Mouse (Mus musculus): ENCODE measurements around the gene Gpr152. TPM values are rescaled to one million over a fixed set of nuclear protein-coding genes. Genes with fewer than 3 reads are reported as not detected.
A peak's percentile ranks its signal among the peaks of the same experiment; 100 is the strongest.

The Gpr152 gene
- polyA plus RNA-seq, 1 experiment from 2014 or later, result not detected

DNA sequence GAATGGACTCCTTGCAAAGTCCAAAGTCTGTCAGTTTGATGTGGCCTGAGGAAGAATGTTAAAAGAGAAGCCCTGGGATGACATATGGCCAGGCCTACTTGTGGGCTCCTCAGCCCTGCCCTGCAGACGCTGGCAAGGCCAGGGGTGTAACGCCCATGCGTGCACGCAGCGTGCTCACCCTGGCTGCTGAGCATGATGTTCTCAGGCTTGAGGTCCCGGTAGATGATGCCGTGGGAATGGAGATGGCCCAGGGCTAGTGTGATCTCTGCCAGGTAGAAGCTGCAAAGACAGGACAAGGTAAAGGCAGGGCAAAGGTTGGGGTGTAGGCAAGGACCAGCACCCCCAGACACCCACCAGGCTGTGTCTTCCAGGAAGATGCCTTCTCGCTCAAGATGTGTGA lies 19.5 kb downstream of the Gpr152 start:
- no peaks in the 10 kb centered on the region for H3K9me3 ChIP-seq (replicated peaks)
- no peak for ATAC-seq (ENCODE audit: insufficient read depth)
- H3K27ac ChIP-seq (replicated peaks), result no peak overlapping the region
- peaks cover 63% of the 10 kb centered on the region for H3K36me3 ChIP-seq (replicated peaks)
- no peaks in the 10 kb centered on the region for H3K27me3 ChIP-seq
- no peak overlapping the region for H3K4me2 ChIP-seq
- WGBS (ENCODE audit: insufficient replicate concordance), result 91% methylated on average over 8 of the region's 8 CpGs
- no peak overlapping the region for H3K4me3 ChIP-seq (replicated peaks)
- peaks cover 46% of the 10 kb centered on the region for H3K4me1 ChIP-seq (replicated peaks)
- no peak overlapping the region for H3K9ac ChIP-seq

DNA sequence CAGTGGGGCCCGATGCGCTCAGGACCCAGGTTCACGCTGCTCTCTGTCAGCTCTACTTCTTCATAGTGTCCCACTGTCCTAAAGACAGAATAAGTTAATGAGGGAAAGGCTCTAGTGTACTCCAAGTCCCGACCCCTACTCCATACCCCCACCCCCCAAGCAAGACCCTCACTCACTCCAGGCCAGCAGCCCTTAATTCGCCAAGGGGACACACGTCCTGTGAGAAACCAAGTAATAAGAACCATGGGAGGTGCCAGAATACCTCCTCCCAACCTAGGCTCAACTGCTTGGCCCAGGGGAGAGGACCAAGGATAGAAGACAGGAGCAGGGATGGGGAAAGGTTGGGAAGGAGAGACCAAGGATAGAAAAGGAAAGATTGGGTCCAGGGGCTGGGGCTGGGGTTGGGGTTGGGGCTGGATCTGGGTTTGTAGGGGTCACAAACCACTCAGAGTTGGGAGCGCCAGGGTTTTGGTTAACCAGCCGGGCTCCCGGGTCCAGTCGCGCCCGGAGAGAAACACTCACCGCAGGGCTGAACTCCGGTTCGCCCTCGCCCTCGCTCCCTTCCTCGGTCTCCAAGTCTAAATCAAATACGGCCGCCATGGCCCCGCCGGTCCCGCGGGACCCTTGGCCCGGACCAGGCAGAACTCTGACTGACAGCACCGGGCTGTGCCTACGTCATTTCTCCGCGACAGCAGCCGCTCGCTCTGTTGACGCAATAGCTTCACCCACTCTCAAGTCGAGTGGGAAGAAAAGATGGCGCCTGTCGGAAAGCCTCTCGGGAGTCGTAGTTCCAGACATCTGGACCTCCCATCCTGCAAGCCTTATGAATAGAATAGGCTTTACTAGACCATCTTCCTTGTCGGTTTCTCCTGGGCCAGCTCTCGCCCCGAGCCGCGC lies 23.3 kb downstream of the Gpr152 start, which contains the start of gene Rps6kb2:
Rps6kb2 (minus strand) TSS at position 709 of the 897 bp plus-strand sequence.
- peaks cover 51% of the 10 kb centered on the region for H3K4me1 ChIP-seq (replicated peaks)
- WGBS (ENCODE audit: insufficient replicate concordance), result 6% methylated on average over 42 of the region's 42 CpGs
- peak within 1 kb of the TSS; percentile 74 for H3K27ac ChIP-seq (replicated peaks)

DNA sequence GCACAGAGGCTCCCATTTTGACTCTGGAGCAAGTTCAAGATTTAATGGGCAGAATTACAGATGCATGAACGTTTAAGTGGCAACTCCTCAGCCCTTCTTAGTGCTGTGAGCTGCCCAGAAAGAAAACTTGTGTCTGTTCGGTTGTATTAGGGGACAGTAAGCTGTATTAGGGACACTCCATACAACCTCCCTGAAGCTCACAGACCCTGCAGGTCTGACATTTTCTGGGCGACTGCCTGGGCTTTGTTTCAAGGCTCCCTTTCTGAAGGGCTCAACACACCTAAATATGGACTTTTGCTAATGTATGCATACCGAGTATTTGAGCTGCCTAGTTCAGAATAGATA lies 23.9 kb downstream of the Gpr152 start:
- peaks cover 54% of the 10 kb centered on the region for H3K4me1 ChIP-seq (replicated peaks)
- H3K36me3 ChIP-seq (replicated peaks), result peaks cover 31% of the 10 kb centered on the region
- no peaks in the 10 kb centered on the region for H3K27me3 ChIP-seq
- peak overlapping the region; percentile 74 for H3K9ac ChIP-seq
- WGBS (ENCODE audit: insufficient replicate concordance), result 30% methylated on average over 4 of the region's 4 CpGs
- H3K27ac ChIP-seq (replicated peaks), result peak overlapping the region; percentile 74
- peak overlapping the region; percentile 83 for H3K4me2 ChIP-seq
- no peaks in the 10 kb centered on the region for H3K9me3 ChIP-seq (replicated peaks)
- 0 out of 2 replicates have a peak, but pooled peaks have one; percentile 8 for ATAC-seq (ENCODE audit: insufficient read depth)
- peak overlapping the region; percentile 76 for H3K4me3 ChIP-seq (replicated peaks)

More for the DNA sequence above, 23.3 kb downstream of the Gpr152 start, which contains the start of gene Rps6kb2:
- peak within 1 kb of the TSS; percentile 74 for H3K9ac ChIP-seq
- peak; percentile 77 for ATAC-seq (ENCODE audit: insufficient read depth)
- H3K9me3 ChIP-seq (replicated peaks), result no peaks in the 10 kb centered on the region
- no peaks in the 10 kb centered on the region for H3K27me3 ChIP-seq
- peak within 1 kb of the TSS; percentile 76 for H3K4me3 ChIP-seq (replicated peaks)
- H3K4me2 ChIP-seq, result peak within 1 kb of the TSS; percentile 83
- H3K36me3 ChIP-seq (replicated peaks), result peaks cover 37% of the 10 kb centered on the region

DNA sequence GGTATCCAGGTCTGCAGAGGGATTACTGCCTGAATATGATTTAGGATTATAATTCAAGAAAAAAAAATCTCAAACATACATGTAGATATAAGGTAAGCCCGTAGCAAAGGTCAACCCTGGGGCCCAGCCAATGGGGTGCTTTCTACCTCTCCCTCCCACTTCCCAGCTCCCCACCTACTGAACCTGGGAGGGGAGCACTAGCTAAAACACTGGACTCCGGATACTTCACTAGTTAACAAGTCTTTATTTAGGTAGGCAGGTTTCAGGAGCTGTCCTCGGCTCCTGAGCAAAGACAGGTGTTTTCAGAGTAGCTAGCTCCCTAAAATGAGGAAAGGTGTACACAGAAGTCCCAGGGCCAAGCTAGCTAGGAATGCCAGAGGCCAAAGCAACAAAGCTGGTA lies 24.5 kb downstream of the Gpr152 start:
- H3K4me1 ChIP-seq (replicated peaks), result peaks cover 60% of the 10 kb centered on the region
- ATAC-seq (ENCODE audit: insufficient read depth), result no peak
- no peaks in the 10 kb centered on the region for H3K27me3 ChIP-seq
- peaks cover 25% of the 10 kb centered on the region for H3K36me3 ChIP-seq (replicated peaks)
- no peak overlapping the region; the same call in 1 of the 2 replicates for H3K4me2 ChIP-seq
- 72% methylated on average over 3 of the region's 3 CpGs for WGBS (ENCODE audit: insufficient replicate concordance)
- H3K4me3 ChIP-seq (replicated peaks), result no peak overlapping the region
- H3K27ac ChIP-seq (replicated peaks), result peak overlapping the region; percentile 74
- H3K9ac ChIP-seq, result no peak overlapping the region
- no peaks in the 10 kb centered on the region for H3K9me3 ChIP-seq (replicated peaks)

DNA sequence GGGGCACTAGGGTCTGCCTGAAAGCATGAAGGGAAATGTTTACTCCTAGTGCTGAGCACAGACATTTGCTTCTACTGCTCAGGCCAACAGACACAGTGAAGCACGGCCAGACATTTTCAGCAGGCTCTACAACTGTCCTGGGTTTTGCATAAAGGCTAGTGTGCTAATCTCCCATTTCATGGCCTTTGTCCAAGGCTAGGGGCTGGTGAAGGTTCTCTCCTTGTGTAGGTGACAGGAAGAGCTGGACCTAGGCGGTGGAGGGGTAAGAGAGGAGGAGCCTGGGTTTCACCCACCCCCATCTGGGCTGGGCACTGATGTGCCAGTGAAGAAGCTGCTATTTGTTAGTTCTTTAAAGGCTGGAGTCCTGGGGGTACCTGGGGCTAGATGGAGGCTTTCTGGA lies 25.1 kb downstream of the Gpr152 start:
- Histone ChIP-seq H3K9ac (no peak overlapping the region), H3K27ac (replicated peaks) (peak overlapping the region; percentile 74), H3K36me3 (replicated peaks) (peaks cover 19% of the 10 kb centered on the region), H3K27me3 (no peaks in the 10 kb centered on the region), H3K4me2 (no peak overlapping the region), H3K4me3 (replicated peaks) (no peak overlapping the region), H3K9me3 (replicated peaks) (no peaks in the 10 kb centered on the region), H3K4me1 (replicated peaks) (peaks cover 64% of the 10 kb centered on the region)
- 56% methylated on average over 2 of the region's 2 CpGs for WGBS (ENCODE audit: insufficient replicate concordance)
- ATAC-seq (ENCODE audit: insufficient read depth), result no peak

DNA sequence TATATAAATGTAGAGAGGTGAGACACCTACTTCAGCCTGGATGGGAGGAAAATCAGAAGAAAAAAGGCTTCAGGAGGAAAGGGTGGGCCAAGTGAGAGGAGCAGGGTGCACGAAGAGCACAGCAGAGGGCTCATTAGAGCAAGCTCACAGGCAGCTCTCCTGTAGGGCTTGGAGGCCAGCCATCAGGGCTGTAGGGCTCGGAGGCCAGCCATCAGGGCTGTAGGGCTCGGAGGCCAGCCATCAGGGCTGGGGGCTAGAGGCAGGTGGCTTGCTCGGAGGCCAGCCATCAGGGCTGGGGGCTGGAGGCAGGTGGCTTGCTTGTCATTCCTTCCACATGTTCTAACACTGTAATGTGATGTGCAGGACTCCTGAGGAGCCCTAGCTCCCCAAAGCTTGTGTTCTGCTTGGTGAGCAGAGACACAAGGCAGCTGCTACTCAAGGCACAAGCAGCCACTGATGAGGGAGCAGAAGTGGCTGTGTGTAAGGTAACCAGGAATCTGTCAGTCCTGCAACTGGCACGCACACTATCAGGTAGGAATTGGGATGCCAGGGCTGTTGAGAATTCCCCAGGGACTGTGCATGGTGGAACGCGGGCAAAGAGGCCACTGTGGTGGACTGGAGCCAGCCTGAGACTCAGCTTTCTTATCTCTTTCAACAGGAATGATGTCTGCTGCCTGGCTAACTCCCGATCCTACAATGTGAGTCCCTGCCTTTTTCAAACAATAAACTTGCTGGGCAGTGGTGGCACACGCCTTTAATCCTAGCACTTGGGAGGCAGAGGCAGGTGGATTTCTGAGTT lies 27.3 kb downstream of the Gpr152 start:
- Histone ChIP-seq H3K27me3 (peaks cover 3% of the 10 kb centered on the region; the same call in 1 of the 2 replicates), H3K4me2 (no peak overlapping the region), H3K9me3 (replicated peaks) (no peaks in the 10 kb centered on the region), H3K36me3 (replicated peaks) (0 out of 2 replicates have a peak, but pooled peaks cover under 1% of the 10 kb centered on the region), H3K9ac (no peak overlapping the region), H3K4me3 (replicated peaks) (no peak overlapping the region), H3K27ac (replicated peaks) (no peak overlapping the region), H3K4me1 (replicated peaks) (peaks cover 74% of the 10 kb centered on the region)
- 63% methylated on average over 9 of the region's 9 CpGs for WGBS (ENCODE audit: insufficient replicate concordance)
- ATAC-seq (ENCODE audit: insufficient read depth), result no peak

DNA sequence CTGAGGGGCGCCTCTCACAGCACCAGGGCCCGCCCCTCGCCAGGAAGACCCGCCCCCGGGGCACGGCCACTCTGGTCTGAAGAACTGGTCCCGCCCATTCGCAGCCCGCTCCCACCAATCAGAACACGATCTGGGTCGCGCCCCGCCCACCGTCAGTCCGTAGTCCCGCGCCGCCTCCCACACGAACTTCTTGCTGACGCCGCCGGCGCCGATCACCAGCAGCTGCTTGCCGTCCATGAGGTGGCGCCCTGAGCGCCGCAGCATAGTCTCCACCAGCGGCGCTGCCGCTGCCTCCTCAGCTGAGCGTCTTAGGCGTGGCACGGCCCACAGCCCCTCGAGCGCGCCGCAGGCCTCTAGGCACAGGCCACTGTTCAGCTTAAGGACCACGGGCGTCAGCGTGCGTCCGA lies 29.8 kb downstream of the Gpr152 start:
- H3K4me1 ChIP-seq (replicated peaks), result peaks cover 57% of the 10 kb centered on the region
- WGBS (ENCODE audit: insufficient replicate concordance), result under 1% methylated on average over 43 of the region's 43 CpGs
- H3K27ac ChIP-seq (replicated peaks), result peak overlapping the region; percentile 70
- H3K9ac ChIP-seq, result peak overlapping the region; percentile 71
- H3K4me2 ChIP-seq, result peak overlapping the region; percentile 89
- peak overlapping the region; percentile 58 for H3K4me3 ChIP-seq (replicated peaks)
- H3K9me3 ChIP-seq (replicated peaks), result no peaks in the 10 kb centered on the region
- no peaks in the 10 kb centered on the region for H3K36me3 ChIP-seq (replicated peaks)
- H3K27me3 ChIP-seq, result peaks cover 6% of the 10 kb centered on the region
- ATAC-seq (ENCODE audit: insufficient read depth), result peak; percentile 92

DNA sequence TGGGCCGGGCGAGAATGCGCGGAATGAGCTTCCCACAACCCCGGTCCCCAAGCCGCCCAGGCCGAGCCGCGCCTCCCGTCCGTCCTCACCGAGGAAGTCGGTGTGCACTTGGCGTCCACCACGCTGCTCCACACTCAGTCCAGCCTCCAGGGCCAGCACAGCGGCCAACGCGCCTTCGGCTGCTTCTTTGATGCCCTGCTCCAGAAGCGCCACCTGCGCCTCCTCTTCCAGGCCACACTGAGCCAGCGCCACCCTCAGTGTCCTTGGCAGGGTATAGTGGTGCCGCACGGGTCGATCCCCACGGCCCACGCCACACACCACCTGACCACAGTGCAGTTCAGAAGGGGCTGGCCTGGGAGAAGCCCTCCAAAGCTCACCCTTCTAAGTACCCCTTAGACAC lies 30.2 kb downstream of the Gpr152 start:
- ATAC-seq (ENCODE audit: insufficient read depth), result no peak; the same call in 1 of the 2 replicates
- Histone ChIP-seq H3K27ac (replicated peaks) (peak overlapping the region; percentile 70), H3K4me1 (replicated peaks) (peaks cover 54% of the 10 kb centered on the region), H3K36me3 (replicated peaks) (no peaks in the 10 kb centered on the region), H3K9me3 (replicated peaks) (no peaks in the 10 kb centered on the region), H3K9ac (peak overlapping the region; percentile 71), H3K27me3 (peaks cover 7% of the 10 kb centered on the region), H3K4me2 (peak overlapping the region; percentile 89), H3K4me3 (replicated peaks) (peak overlapping the region; percentile 58)
- WGBS (ENCODE audit: insufficient replicate concordance), result 14% methylated on average over 27 of the region's 27 CpGs

DNA sequence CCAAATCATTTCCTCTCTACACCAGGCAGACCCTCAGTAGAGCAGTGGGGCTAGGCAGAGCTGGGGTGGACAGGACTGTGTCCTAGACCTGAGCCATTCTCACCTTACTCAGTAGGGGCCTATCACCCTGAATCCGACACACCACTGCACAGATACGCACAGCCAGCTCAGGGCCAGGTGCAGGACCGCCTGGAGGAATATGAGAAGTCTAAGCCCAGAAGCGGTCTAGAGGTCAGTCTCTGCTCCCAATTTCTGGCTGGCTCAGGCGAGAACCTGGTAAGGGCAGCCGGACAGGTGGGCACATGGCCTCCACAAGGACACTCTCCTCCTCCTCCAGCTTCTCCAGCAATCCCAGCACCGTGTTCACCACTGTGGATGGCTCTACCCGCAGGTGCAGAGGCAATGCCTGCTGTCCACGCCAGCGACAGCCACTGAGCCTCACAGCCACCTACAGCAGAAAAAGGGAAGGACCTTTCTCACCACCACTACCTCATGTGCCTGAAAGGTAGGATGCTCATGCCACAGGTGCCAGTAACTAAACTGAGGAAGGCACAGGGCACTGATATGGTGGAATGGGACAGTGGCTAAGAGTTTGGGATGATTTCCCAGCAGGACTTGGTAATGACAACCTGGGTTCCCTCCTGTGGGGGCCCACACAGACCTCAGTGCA lies 31.3 kb downstream of the Gpr152 start:
- no peak overlapping the region for H3K4me2 ChIP-seq
- H3K4me3 ChIP-seq (replicated peaks), result no peak overlapping the region
- peaks cover 54% of the 10 kb centered on the region for H3K4me1 ChIP-seq (replicated peaks)
- H3K27me3 ChIP-seq, result peaks cover 15% of the 10 kb centered on the region
- no peaks in the 10 kb centered on the region for H3K36me3 ChIP-seq (replicated peaks)
- no peaks in the 10 kb centered on the region for H3K9me3 ChIP-seq (replicated peaks)
- ATAC-seq (ENCODE audit: insufficient read depth), result no peak
- H3K9ac ChIP-seq, result no peak overlapping the region
- 71% methylated on average over 10 of the region's 10 CpGs for WGBS (ENCODE audit: insufficient replicate concordance)
- H3K27ac ChIP-seq (replicated peaks), result no peak overlapping the region

DNA sequence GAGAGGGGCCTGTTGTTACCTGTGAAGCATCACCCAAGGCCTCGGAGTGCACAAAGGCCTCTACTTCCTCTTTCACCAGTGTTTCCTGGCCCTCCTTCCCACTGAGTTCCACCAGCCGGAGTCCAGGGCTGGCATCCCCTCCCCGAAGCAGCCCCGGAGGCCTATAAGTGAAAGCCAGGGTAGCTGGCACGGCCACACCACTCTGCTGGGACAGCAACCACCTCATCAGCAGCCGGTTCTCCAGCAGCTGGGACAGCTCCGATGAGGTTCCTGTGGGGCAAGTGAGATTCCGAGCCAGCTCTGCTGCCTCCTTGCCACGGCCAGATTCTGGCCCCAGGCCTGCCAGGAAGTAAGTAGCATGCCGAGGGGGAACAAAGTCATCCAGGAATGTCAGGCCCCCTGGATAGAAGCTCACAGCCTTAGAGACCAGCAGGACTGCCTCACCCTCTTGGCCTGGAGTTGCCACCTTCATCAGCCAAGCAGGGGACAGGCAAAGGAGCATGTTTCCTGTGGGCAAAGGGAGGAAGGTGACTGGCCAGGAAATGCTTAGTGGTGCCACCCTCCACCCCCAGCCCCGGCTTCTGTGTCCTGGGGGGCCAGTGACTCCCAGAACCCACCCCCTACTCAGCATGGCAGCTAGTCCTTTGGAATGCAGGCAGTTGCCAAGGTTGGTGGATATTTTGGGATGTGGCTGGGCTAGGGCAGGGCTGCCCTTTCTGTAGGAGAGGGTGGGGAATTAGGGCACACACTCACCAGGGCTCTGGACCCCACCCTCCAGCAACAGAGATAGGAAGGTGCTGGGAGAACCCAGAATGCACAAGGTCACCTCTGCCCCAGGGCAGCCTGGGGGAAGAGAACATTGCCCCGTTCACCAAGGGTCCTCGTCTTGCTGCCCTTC lies 32.1 kb downstream of the Gpr152 start:
- no peak for ATAC-seq (ENCODE audit: insufficient read depth)
- Histone ChIP-seq H3K9me3 (replicated peaks) (no peaks in the 10 kb centered on the region), H3K4me2 (no peak overlapping the region), H3K27ac (replicated peaks) (no peak overlapping the region), H3K4me1 (replicated peaks) (peaks cover 54% of the 10 kb centered on the region), H3K36me3 (replicated peaks) (no peaks in the 10 kb centered on the region), H3K27me3 (peaks cover 18% of the 10 kb centered on the region), H3K4me3 (replicated peaks) (no peak overlapping the region), H3K9ac (no peak overlapping the region)
- whole genome bisulfite sequencing (ENCODE audit: insufficient replicate concordance), result 40% methylated on average over 13 of the region's 13 CpGs

All from liver, embryonic 15.5 days (tissue).